Mouse (Mus musculus) thymus, postnatal 14 days (tissue): Measurements from ENCODE around the gene Ddx6.
"Not testable (repeated sequence)": the region's sequence is repeated elsewhere in the genome, so short reads cannot be mapped to it uniquely, and the experiment has no call there.

ENCODE experiments used
- DNase-seq: peaks from one replicate; pipeline ENCODE4 v3.0.0; 2021

Gene Ddx6

DNA sequence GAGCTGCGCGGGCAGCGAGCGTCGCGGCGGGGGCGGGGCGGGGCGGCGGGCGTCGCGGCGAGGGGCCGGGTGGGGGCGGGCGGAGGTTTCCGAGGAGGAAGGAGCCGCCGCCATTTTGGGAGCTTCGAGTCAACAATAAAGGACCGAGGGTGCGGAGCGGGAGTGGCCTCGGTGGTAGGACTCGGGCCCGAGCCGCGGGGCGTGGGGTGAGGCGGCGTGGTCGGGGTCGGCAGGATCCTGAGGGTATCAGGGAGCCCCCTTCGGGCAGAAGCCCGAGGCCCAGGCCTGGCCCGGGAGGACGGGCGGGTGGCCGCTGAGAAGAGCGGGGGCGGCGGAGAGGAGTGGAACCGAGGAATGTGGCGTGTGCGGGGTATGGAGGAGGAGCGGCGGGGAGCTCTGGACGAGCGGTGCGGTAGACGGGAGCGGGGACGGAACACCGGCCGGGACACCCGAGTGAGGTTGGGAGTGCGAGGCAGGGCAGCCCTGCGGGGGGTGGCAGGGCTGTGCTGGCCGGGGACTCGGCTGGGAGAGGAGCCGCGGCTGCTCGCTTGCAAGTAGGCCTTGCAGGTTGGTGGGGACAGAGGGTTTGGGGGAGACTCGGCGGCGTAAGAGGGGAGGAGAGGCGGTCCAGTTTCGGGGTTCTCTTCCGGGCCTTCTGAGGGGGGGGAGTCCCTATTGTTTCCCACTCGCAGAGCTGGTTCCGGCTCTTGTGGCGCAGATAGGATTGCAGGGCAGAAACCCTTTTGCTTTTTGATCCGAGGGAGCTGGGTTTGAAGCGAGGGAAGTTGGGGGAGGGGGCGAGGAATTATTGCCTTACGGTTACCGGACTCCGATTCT, at the start of gene Ddx6:
Gene Ddx6 (plus strand): TSS at position 114 of the 837 bp plus-strand sequence.
- peak; percentile 82 for DNase-seq

DNA sequence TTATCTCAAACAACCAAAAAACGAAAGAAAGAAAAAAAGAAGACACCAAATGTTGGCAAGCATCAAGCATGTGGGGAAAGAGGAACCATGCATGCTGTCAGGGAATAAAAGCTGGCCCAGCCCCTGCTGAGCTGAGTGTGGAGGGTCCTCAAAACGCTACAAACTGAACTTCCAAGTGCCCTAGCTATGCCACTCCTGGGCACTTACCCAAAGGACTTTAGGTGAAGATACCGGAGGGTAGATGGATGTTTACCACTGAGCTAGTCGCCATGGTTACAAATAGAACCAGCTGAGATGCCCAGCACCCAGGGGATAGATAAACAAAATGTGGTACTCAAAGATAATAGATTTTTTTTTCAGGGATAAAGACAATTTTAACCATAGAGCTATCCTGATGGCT, 43.1 kb upstream of the Ddx6 start, which contains the start of gene Cxcr5:
Gene Cxcr5 (minus strand): TSS at position 281 of the 400 bp plus-strand sequence.
- DNase-seq: no peak

DNA sequence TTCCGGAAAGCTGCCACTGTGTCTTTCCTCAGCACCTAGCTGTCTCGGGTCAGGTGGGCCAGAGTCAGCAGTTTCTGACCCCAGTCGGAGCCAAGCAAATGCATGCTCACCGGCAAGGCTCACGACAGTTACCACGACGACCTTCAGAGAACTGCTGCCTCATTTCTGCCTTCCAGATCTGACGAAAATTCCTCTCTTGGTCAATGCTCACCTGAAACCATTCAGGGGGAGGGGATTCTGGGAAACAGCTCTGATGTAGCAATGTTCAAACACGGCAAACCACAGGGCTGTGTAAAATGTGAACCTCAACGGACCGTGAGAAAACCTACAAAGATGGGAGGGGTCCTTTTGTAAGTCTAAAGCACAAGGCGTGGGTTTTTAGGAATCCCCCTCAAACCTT, 41.8 kb upstream of the Ddx6 start:
- no peak for DNase-seq

DNA sequence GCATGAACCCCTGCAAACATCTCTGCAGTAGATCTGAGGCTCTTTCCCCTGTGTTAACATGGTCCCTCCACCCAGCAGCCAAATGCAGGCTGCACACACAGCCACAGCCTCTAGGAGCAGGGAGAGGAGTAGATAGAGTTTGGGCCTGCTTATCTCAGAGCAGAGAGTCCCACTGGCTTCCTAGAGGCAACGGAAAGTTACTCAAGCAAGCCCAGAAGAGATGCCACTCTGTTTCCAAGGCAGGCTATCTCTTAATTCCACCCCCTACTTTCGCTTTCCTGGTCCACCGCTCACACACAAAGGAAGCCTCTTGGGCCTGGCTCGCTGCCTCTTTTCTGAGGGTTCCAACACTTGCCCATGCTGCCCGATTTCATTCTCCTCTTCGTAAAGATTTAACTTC, 39.3 kb upstream of the Ddx6 start:
- no peak for DNase-seq

DNA sequence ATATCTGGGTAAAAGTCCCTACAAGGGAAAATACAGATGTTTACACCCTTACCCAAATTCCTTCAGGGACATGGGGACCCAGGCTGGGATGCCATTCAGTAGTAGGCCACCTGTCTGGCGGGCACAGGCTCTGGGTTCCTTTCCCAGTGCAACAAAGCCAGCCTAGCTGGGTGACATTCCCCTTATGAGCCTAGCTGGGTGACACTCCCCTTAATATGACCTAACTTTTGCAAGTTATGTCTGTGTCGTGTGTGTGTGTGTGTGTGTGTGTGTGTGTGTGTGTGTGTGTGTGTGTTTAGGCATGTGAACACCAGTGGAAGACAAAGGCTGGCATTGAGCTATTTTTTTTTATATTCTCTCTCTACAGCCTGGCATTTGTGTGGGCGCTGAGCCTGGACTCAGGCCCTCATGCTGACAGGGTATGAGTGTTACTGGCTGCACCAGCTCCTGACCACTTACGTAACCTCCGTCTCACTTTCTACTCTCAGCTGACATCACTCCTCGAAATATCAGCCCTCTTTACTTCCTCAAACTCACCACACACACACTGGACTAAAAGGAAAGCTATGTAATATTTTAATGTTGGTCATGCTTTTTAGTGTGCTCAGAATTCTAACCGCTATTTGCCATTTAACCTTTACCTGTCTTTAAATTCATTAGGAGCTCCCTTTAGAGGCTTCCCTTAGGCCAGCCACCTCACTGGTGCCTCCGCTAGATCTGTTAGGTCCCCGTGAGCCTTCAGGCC, 37.2 kb upstream of the Ddx6 start:
- no peak for DNase-seq

DNA sequence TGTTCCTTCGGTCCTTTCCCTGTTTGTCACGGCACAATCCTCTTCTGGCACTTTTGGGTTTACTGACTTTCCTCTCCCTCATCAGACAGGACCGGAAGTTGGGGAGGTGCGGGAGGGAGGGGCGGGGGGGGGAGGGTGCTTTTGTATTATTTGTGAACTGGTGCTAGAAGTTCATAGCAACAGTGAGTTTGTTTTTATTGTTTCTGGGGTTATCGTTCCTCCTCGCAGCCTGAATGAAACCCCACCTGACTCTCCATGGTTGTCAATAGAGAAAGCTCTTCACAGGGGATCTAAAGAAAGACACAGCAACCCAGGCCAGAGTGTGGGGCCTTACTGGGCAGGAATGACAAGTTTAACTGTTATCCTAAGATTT, 36.6 kb upstream of the Ddx6 start:
- DNase-seq: no peak

DNA sequence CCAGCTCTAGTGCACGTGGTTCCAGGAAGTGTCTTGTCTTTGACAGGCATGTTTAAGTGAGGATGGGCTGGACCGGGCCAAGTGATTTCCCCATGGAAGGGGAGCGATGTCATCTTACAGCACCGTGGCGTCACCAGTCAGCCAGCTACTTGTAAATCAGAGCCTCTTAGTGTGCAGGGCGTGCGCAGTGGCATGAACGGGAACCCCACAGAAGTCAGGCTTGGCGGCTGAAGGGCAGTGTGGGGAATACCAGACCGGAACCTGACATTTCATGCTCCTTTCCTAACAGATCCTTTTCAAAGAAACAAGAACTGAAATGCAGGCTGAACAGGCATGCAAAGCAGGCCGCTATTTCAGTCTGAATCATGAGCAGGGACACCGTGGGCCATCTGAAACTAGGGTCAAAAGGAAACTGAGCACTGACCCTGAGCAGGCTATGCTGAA, 33.7 kb upstream of the Ddx6 start:
- no peak for DNase-seq

DNA sequence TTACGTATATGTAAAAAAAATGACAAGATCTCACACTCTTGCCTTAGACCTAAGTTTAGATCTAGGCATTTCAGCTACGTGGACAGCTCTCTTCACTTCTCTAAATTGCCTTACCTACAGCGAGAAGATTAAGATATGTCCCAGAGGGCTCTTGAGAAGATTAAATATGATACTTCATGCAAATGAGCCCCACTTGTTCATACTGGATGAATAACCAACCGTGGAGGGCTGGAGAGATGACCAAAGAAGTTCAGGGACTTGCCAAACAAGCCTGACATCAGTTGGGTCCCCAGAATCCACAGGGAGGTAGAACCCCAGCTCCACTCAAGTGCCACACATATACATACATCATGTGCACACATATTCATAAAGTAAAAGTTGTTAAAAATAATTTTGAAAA, 31.4 kb upstream of the Ddx6 start:
- no peak for DNase-seq

DNA sequence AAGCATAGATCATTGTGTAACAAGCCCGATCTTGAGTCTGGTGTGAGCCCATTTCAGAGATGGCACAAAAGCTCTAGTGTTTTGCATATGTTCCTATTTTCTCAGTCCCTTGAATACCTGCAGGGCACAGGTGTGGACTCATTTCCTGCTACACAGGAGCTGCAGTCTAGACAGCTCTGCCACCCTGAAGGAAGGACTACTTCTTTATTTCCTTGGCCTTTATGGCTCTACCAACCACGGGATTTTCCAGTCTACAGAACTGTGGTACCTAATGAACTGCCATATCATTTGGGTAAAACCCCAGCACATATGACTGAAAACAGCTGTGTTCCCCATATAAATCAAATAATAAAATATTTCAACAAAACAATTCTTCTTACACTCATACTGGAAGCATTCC, 29.6 kb upstream of the Ddx6 start:
- no peak for DNase-seq

DNA sequence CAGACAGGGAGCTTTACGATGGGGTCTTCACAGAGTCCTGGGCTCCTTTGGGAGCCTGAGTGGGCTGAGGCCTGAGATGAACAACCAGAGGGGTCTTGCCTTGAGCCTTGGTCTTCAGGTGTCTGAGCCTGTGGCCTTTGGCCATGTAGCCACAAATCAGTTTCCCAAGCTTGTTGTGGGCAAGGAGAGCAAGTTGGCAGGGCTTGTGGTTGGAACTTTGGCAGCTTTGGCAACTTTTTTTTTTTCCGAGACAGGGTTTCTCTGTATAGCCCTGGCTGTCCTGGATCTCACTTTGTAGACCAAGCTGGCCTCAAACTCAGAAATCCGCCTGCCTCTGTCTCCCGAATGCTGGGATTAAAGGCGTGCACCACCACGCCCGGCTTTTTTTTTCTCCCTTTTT, 28.6 kb upstream of the Ddx6 start:
- DNase-seq: not testable (repeated sequence)

DNA sequence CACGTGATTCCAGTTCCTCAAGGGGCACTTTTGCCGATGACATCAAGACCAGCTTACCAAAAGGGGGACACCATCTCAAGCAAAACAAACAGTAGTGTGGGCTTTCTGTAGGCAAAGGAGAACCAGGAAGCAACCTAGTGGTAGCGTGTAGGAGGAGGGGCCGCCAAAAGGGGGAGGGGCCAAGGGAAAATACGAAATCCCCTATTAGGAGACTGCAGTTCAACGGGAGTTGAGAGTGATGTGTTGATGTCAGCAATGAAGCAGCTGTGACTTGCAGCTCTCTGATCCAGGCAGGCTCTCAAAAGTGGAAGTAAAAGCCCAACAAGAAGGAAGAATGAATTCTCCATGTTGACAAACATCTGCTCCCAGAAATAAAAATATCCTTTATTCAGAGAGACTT, 25.3 kb upstream of the Ddx6 start:
- peak; percentile 80 for DNase-seq

DNA sequence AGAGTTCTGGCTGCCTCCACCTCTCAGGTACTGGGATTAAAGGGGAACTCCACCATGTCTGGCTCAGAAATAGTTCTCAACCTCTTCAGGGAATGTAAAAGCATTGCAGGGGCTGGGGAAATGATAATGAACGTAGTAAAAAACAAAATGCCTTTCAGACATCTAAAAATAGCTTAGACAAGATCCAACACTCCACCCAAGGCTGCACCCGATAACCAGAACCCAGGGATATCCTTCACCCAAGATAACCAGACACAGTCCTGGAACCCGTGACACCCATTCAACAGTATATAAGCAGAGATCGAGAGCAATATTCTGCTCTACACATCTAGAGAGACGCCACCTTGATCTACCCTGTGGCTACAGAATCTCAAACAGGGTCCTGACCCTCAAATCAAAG, 24.6 kb upstream of the Ddx6 start:
- no peak for DNase-seq

DNA sequence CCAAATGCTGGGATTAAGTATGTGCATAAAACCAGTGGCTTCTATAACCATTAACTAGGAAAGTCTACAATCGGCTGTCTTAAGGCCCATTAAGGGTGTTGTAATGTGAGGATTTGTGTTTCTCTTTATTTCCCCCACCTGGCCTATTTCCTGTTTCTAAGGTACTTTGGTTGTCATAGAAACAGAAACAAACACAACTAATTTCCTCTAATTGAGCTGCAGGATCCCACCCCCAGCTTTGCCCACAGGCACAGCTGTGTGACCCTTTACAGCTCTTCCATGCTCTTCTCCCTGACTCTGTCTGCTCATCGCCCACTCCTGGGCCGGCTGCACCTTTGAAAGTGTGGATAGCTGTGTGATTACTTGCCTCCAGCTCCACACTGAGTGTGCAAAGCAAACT, 23.3 kb upstream of the Ddx6 start:
- DNase-seq: peak; percentile 50

DNA sequence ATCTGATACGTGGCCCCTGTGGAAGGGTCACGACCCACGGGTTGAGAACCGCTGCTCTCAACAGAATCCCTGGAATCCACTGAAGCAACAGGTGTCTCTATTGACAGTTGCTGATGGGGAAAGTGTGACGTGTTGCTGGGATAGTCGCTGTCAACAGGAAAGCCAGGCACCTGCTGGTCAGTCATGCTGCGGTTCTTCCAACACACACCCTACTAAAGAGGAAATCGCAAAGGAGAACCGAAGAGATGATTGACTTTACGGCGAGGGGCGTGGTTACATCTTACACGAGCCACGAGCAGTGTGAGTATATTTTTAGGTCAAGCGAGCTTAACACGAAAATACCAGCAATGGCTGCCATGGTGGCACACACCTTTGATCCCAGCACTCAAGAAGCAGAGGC, 22.3 kb upstream of the Ddx6 start:
- DNase-seq: peak; percentile 29

DNA sequence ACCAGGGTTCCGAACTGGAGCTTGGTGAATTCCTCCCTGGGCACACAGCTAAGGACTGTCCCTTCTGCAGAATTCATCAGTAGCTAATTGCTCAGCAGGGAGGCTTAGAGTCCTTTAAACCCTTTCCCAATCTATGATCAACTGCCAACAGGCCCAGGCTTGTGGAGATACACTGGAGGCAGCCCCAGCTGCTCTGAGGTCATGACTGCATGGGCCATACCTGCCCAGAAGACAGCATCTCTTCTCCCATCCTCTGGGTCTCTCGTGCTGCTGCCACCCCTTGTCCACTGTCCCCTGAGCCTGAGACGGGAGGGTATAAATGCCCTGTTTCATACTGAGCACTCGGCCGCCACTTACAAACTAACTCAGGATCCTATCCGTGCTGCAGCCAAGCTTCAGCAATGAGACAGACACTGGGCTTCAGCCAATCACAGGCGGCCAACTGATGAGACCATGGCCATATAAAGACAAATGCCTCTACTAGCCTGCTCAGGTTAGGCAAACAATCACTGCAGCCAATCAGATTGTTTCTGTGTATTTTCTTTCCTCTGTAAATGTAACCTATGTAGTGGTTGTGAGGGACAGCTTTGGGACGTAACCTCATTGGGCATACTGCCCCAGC, 17.9 kb upstream of the Ddx6 start:
- no peak for DNase-seq

DNA sequence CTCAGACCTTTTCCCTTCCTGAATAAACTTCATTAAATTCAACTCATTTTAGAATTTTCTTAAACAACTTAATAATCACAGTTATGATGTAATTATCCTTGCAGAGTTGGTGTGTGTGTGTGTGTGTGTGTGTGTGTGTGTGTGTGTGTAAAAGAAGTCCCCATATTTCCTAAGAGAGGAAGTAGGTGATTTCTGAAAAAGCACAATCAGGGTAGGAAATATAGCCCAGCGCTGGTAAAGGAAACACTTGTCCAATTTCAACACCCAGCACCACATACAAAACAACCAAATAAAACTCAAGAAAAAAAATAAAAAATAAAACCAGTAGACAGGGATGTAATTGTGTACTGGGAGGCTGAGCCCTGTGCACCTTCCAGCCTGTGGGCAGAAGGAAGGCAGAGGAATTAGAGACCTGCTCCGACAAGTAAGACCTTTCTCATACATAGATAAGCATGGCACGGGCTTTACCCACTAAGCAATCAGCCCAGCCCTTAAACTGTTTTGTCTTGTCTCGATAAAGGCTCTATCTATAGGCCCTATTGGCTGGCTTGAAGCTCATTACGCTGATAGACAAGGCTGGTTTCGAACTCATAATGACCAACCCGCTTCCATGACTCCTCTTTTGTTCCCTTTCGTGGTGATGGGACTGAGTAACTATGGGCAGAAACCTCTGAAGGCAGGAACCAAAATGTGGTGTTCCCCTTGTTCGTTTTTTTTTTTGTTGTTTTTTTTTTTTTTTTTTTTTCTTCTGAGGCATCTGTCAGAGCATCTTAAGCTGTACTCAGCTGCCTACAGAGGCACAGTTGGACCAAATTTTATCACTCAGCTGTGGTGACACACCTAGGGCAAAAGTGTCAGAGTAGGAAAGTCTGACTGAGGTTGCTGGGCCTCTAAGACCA, 17.2 kb upstream of the Ddx6 start:
- no peak for DNase-seq

DNA sequence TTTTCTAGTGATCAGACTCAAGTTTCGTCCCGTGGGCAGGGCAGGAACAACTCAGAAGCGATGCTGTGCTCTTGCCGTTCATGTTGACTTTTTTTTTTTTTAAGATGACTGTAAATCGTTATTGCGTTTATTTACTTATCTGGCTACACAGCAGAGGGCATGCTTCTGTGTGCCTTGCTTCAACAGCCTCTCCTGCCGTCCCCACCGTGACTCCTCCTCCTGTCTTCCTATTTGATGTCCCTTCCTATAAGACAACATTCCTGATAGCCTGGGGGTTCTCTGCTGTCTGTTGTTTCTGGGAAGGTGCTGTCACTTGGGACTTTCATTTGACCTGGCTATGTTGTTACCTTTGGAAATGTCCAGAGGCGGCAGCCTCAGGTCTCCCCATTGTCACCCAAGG, 16.1 kb upstream of the Ddx6 start:
- no peak for DNase-seq

DNA sequence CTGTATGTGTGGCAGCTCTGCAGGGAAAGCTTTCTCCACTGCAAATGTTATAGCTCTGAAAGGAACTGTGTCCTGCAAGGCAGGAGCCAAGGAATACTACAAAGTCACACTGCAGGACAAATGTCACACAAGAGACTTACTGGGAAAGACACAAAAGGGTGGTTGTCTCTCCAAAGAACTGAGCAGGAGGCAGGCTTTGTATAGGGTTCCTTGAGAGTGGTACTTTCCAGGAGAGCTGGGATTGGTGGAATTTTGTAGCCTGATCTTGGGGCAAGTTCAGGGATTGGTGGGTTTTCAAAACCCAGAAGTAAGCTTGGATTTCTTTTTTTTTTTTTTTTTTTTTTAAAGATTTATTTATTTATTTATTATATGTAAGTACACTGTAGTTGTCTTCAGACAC, 15.6 kb upstream of the Ddx6 start:
- DNase-seq: no peak

DNA sequence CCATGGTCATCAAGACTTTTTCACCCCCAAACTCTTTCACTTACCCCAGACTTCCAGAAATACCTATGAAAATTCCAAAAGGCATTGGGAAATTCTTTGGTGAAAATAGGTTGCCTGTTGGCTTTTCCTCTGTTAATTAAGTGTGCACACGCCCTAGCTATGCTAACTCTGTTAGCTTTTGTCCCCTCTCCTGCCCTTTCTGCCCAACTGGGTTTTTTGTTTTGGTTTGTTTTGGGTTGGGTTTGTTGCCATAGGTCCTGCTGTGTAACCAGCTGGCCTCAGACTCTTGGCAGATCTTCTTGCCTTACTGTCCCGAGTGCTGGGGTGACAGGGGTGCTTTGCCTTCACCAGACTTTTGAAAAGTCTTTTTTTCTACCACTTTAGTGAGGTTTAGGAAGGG, 13.7 kb upstream of the Ddx6 start:
- DNase-seq: no peak

DNA sequence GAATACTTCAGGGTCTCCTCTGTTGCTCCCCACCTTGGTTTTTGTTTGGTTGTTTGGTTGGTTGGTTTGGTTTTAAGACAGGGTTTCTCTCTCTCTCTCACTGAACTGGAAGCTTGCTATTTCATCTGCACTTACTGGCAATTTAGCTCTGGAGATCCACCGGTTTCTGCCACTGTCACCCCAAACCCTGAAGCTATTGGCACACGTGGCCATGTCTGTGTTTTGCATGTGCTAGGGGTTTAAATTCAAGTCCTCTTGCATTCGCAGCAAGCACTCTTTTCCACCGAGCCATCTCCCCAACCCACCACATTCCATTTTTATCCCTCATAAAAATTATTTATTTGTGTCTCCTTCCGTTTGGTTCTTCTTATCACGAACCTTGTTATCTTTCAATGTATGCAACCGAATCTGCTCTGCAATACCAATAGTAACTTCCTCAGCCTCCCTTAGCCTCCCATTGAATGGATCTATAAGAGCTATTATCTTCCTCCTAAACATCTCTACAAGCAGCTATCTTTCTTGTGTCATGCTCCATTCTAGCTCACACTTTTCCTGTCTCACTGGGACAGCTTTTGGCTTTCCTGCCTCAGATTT, 13.0 kb upstream of the Ddx6 start:
- no peak for DNase-seq

DNA sequence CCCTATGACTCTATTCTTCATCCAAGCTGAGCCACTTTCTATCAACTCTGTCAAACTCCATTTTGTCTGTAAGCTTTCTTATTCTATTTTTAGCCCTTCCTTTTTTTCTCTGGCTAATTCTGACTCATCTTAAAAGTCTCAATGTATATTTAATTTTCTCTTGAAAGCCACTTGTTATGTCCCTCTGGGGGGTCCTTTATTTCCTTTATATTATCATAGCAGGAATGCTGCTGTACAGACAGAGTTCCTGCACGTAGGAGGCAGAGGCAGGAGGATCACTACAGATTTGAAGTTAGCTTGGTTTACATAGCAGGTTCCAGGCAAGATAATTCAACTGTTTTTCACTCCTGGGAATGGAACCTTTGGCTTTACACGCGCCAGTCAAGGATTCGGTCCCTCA, 11.5 kb upstream of the Ddx6 start:
- DNase-seq: no peak

DNA sequence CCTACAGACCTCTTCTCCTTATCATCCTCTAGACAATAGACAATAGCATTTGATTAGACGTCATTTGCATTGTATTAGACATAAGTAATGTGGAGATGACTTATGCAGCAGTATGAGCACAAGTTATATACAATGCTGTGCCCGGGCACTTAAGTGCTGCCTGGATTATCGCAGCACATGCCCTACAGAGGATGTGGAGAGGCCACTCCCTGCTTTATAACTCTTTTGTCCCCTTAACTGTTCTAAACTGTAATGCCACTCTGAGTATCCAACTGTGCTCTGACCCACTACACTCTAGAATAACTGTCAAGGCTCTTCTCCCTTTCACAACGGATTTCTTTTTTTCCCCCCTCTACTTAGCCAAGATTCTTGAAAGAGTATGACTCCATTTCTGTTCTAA, 10.8 kb upstream of the Ddx6 start:
- no peak for DNase-seq
